Mouse (Mus musculus) c-Kit-negative CD71-positive TER-119-positive erythroid progenitor cells, embryonic 14.5 days (primary cell): Measurements from ENCODE around the gene Cnpy2.
"Not testable (repeated sequence)": the region's sequence is repeated elsewhere in the genome, so short reads cannot be mapped to it uniquely, and the experiment has no call there.

Experiments used
- DNase-seq: peaks from one replicate; pipeline ENCODE4 v3.0.0-alpha.2; 2013; ENCODE audit warnings: low read depth, low spot score

The Cnpy2 gene

DNA sequence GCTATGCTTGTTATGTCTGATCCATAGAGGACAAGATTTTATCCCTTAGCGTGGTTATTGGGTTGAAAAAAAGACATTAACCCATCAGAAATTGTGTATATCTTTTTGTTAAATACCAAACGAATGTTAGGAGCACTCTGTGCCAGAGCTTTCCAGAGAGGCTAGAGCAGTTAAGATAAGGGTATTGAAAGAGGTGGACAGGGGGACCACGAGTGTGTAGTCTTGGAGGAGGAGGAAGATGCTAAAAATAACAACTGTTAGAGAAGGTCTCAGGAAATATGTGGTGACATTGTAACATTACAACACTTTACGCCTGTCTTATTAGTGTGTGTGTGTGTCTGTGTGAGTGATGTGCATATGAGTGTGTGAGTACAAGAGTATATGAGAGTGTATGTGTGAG is 11.4 kb upstream of the Cnpy2 start:
- DNase-seq, result no peak

DNA sequence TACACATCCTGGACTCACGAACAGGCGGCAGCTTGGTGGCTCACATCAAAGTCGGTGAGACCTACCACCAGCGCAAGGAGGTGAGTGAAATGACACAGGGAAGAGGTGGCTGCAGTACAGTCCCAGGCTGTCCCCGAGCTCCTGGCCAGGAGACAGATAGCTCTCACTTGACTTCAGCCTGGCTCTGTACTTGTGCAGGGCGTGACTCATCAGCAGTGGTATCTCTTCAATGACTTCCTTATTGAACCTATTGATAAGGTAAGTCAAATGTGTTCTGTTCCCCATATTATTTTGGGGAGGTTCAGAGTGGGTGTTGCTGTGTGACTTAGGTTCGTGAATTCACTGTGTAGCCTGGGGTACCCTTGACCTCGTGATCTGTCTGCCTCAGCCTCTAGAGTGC is 6.7 kb upstream of the Cnpy2 start:
- DNase-seq, result no peak

DNA sequence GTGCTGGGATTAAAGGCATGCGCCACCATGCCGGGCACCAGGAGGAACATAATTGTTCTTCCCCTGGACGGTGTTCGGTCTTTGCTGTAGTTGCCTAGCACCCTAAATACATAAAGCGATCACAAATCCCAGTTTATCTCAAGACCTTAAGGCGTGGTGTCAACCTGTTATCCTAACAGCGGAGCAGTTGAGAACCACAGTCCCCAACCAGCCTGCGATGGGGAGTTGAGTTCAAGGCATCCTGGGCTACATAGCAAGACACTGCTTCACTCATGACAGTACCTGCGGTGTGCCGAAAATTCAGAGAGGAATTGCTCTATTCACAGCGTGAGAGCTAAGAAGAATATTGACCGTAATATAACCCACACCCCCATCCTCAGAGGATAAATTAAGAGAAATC is 618 bp upstream of the Cnpy2 start:
- no peak for DNase-seq

DNA sequence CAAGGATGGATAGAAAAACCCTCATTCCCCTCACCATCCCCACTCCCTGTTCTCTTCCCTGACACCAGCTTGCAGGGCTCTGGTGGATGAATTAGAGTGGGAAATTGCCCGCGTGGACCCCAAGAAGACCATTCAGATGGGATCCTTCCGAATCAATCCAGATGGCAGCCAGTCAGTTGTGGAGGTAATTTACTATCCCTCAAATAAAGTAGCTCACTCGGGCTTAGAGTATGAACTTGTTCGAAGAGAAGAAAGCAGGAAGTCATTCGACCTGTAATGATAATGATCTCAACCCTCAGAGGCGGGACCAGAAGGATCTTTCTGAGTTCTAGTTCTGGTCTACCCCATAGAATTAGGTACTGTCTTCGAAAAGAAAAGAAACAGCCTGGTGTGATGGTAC is 1.3 kb downstream of the Cnpy2 start:
- DNase-seq, result no peak

DNA sequence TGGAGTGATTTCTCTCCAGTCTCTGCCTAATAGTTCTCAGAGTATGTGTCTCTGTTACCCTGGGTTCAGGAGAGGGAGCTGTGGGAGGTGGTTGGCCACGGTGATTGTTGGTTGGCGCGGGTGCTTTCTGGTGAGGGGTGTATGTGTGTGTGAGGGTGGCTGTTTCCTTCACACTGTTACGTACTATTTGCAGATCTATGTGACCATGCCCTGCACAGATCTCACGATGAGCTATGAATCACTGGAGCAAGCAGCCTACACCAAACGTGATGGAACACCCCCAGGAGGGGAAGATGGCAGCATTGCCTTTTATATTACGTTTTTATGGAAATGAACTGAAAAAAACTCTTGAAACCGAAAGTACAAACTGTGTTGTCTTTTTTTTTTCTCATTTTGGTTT is 4.6 kb downstream of the Cnpy2 start:
- no peak for DNase-seq

DNA sequence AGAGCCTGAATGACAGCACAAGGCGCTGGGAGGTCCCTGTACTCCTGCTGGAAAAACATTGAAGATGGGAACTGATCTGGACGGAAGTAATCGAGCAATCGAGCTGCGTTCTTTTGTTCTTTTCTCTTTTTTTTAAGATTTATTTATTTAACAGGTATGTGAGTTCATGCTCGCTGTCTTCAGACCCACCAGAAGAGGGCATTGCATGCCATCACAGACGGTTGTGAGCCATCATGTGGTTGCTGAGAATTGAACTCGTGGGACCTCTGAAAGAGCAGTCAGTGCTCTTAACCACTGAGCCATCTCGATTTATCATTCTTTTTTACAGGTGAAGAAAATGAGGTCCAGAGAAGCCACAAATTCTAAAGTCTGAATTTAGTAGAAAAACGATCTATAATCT is 5.4 kb downstream of the Cnpy2 start:
- DNase-seq, result no peak

DNA sequence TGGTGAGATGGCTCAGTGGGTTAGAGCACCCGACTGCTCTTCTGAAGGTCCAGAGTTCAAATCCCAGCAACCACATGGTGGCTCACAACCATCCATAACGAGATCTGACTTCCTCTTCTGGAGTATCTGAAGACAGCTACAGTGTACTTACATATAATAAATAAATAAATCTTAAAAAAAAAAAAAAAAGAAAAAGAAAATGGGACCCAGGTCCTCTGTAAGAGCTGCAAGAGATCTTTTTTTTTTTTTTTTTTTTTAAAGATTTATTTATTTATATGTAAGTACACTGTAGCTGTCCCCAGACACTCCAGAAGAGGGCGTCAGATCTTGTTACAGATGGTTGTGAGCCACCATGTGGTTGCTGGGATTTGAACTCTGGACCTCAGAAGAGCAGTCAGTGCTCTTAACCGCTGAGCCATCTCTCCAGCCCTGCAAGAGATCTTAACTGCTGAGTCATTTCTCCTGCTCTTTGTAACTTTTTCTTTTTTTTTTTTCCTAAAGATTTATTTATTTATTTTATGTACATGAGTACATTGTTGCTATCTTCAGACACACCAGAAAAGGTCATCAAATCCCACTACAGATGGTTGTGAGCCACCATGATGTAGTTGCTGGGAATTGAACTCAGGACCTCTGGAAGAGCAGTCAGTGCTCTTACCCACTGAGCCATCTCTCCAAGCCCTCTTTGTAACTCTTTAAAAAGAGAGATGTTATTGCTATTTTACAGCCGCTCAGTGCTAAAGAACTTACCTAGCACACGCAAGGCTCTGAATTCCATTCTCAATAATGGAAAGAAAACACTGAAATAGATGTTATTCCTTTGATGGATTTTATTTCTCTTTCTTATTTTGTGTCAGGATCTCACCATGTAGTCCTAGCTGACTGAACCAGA is 10.3 kb downstream of the Cnpy2 start:
- DNase-seq, result not testable (repeated sequence)

DNA sequence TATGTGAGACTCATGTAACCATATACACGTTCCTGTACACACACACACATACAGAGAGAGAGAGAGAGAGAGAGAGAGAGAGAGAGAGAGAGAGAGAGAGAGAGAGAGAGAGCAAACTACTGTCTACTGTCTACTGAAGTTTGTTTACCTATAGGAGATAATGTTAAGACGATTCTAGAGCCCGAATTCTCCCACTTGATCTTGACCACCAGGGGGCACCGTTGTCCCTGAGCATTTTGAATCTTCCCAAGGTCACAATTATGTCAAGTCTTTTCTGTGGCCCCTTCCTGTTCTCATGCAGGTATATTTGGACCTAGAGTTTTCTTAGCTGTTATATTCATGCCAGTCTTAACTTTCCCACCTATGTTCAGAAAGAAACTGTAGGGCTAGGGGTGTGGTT is 13.3 kb downstream of the Cnpy2 start:
- peak; percentile 89 for DNase-seq

DNA sequence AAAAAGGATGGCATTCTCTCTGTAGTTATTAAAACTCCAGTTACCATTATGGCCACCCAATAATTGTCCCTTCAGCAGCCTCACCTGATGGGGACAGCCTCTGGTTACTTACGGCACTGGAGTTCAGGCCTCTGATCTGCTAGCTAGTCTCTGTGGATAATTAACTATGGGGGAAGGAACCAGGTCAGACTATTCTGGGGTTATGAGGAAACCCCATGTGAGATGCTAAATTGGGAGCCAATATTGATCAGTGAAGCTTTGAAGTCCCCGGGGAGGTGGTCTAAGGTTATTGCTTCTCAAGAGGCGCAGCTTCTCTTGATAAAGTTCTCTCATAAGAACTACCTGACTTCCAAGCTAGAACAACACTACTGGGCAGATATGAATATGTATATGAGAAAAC is 13.9 kb downstream of the Cnpy2 start:
- DNase-seq, result no peak

DNA sequence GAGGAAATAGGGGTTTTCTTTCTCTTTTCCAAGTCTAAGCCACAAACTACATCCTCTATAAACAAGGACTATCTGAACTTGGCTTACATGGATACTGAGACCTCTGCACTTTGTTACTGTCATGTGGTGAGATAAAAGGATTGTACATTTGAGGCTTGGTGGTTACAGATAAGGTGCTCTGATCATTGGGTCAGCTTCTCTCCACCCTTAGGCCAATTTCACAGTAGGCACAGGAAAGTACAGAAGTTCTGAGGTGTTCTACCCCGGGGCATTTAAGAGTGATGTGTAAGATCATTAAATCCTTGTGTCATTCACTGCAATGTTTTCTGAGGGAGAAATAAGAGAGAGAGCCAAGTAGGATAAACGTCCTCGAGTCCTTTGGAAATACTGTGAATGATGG is 14.3 kb downstream of the Cnpy2 start:
- peak; percentile 56 for DNase-seq

DNA sequence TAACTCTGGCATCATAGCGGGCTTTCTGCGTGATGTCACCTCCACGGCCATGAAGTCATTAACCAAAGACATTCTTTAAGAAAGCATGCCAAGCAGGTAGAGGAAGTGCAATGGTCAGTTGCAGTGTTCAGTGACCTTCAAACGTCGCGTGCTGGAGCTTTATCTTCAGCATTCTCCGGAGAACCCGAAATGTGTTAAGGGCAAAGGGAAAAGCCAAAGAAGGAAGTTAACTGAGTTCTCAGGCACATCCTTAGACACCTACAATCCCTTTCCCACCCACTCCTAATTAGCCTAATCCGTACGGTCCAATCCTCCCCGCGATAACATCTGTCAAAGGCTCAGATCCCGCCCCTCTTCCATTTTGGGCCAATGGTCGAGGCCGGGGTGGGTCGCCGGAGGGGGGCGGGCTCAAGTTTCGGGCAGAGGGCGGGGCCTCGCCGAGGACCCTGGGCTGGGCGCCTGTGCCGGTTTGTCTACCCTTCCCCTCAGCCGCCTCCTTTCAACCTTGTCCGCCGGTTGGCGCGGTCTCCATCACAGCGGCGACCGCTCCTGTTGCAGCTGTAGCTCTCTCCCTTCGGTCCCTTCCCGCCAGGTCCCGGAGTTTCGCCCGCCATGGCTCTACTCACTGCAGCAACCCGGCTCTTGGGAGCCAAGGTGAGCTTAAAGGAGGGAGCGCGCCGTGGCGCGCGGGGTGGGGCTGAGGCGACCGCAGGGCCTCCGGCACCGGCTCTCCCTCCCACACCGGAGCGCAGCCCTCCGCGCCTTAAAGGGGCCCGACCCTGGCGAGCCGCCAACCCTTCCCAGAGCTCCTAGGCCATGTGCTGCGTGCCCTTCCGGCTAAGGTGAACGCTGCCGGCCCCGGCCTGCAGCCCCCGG is 15.3 kb downstream of the Cnpy2 start, which contains the start of gene Cs:
TSS of gene Cs (plus strand) at position 429 of the 876 bp plus-strand sequence.
- peak; percentile 88 for DNase-seq

DNA sequence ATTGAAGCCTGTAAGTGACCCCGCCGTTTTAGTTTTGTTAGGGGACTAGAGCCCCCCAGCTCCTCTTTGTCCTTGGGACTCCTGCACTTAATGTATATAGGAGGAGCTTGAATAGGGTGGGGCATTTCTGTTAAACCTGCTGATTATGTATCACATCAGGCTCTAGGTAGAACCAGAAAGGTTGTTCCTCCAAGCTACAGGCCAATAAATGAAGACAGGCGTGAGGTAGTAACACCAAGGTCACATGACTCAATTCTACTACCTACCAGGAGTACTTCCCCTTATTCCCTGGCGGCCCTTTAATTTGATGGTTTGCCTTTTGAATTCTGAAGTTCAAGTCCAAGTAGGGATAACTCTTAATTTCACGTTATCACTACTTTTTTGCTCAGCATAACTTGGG is 16.2 kb downstream of the Cnpy2 start:
- DNase-seq, result no peak

DNA sequence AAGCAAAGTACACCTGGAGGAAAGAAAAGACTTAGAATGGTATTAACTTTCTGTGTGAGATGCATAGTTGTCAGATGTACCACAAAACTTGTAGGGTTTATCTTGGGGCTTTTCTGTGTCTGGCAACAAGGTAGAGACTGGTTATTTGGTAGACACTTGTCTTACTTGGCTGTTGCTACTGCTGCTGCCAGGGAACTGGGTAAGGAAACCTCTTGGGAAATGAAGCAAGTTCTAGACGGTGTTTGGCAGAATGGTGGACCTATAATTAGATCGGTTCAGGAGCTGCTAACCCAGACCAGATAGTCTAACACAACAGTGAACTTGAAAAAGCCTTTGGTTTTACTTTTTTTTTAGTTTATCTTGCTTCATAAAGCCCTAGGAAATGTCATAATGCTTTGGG is 16.7 kb downstream of the Cnpy2 start:
- no peak for DNase-seq

DNA sequence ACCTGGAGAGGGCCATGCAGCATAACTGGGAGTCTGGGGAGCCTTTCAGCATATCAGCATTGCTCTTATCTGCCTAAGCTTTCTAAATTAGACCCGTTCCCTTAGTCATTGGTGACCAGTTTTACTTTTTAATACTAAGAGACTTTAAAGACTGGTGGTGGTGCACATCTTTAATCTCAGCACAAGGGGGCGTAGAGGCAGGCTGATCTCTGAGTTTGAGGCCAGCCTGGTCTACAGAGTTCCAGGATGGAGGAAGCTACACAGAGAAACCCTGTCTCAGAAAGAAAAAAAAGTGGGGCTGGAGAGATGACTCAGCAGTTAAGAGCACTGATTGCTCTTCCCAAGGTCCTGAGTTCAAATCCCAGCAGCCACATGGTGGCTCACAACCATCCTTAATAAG is 18.0 kb downstream of the Cnpy2 start:
- no peak for DNase-seq

DNA sequence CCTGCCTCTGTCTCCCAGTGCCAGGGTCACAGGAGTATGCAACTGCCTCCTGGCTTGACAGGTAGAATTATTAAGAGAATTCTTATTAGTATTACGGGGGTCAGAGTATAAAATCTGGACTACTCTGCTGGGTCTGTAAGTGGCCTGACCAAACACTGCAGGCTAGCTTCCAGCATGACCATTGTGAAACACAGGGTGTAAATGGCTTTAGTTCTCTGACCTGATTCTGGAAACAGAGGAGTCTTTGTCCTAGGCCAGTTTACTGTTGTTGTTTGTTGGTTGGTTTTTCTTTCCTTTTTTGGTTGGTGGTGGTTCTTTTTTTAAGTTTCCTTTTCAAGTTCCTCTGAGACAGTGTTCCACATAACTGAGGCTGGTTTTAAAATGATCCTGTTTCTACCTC is 21.2 kb downstream of the Cnpy2 start:
- no peak for DNase-seq

DNA sequence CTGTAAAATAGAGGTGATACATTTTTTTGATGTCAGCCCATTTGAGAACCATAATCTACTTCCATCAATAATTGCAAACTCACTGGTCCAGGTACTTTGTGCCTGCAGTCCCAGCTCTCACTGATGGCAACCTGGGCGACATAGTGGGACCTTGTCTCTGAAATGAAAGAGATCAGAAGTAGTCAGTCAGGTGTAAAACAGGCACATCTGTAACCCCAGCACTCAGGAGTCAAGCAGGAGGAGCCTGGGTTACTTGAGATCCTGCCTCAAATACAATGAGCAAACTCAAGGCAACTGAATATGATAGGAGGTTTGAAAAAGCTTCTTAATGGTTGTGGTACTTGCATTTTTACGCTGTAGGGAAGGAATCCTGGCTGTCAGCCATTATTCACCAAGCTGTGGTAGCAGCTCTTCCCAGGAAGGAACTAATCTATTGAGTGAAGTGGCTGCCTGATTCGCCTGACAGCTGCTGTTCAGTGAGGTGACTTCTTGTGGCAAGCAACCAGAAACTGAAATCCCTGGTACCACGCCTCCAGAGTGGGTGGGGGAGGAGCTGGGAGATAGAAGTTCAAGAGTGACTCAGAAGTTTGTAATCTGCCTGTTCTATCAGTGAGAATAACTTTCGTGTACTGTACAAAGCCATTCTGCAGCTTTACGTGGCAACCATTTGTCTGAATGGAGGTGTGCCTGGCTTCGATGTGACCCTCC is 22.5 kb downstream of the Cnpy2 start:
- DNase-seq, result peak; percentile 81

DNA sequence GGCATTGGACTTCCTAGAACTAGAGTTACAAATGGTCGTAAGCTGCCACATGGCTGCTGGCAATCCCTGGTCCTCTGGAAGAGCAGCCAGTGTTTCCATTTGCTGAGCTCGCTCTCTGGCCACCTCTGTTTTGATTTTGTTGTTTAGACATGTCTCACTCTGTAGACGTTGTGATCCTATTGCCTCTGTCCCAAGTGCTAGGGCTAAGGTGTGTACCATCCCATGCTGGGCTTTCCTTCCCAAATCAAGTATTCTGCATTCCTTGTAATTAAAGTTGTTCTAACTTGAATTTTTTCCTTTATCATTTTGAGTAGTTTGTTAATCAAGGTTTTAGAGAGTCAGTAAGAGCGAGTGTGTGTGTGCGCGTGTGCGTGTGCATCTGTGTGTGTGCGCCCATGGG is 25.3 kb downstream of the Cnpy2 start:
- DNase-seq, result no peak

DNA sequence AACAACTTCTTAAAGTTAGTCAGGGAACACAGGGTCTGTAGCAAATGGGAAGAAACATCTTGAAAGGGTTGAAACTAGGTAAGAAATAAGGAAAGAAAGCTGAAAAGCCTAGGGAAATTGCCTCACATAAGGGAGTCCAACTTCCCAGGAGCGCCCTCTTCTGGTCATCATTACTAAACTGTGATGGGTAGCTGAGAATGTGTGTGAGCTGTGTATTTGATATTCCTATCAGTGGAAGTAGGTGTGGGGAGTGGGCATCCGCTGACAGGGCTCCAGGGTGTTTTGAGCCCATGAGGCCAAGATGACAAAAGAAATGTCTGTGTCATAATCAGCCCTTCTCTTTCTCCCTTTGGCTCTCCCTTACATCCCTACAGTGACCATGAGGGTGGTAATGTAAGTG is 36.5 kb downstream of the Cnpy2 start:
- DNase-seq, result peak; percentile 60

DNA sequence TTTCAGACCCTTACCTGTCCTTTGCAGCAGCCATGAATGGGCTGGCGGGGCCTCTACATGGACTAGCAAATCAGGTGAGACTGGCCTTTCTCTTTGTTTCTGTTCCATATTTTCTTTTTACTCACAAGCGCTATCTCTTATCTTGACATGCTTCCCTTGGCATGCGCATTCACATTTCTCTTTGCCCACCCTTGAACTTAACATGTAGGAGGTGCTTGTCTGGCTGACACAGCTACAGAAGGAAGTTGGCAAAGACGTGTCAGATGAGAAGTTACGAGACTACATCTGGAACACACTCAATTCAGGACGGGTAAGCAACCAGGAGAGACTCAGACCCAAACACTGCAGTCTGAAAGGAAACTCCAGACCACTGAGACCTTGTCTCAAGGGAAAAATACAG is 37.0 kb downstream of the Cnpy2 start:
- no peak for DNase-seq

DNA sequence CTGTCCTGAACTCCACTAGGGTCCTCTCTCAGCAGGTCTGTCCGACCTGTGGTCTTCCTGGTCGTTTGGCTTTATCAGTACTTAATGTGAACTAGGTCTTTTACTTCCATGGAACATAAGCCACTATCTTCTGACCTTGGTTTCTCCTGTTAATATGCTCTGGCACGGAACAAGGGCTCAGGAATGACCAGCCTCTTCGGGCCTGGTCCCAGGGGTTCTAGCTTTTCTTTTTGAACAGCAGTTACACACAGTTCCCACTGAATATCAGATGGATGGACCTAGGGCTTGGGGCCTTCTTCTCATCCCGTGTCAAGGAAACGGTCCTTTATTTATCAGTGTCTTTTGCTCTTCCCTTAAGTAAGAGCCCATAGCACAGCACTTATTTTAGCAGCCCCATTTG is 39.6 kb downstream of the Cnpy2 start:
- no peak for DNase-seq

DNA sequence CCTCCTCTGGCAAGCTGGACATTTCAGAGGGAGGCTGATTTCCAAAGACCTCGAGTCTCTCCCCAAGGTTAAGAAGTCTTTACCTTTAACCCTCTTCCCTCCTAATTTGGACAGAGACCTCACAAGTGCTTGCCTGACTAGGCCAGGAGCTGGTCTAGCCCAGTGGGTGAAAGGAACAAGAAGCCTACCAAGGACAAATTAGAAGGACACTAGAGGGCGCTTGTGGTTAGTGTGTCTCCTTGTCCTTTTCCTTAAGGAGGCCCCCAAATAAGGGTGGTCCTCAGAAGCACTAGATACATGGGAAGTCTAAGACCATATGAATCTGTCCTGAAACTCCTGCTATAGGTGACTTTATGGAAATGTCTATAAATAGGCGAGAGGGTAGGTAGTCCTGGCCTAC is 40.3 kb downstream of the Cnpy2 start:
- no peak for DNase-seq

DNA sequence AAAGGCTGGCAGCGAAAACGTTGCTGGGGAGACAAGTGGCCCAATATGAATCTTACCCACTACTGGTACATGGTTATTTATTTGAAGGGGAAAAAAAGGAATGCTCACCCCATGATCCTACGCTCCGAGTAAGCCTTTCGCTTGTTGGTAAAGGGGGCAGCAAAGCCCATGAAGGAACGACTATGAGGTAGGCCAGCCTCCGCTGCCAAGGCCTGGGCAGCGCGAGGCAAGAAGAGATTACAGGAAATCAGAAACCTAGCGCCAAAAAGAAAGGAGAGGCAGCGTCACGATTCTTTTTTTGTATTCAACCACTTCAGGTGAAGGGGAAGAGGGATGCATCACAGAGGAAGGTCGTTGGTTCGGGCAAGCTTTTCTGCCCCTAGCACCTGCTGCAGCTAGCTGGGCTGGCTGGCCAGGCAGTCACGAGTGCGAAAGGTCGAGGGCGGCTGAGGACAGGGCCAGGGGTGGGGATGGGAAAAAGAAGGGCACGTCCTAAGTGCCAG is 45.7 kb downstream of the Cnpy2 start:
- DNase-seq, result no peak
